Mouse (Mus musculus) urinary bladder, postnatal 0 days (tissue): Measurements from ENCODE around the gene Esyt1. TPM values are rescaled to one million over a fixed set of nuclear protein-coding genes. Genes with fewer than 3 reads are reported as not detected.

ENCODE experiments used
- microRNA-seq: library from miRNA; unstranded; fragments of <30 nt; microRNA quantifications from one replicate; pipeline ENCODE4, GENCODE M21; 2016
- polyA plus RNA-seq: library from polyadenylated mRNA; unstranded; fragments of >200 nt; fragmentation: Nextera tagmentation; extraction: Ambion mirVana; gene quantifications from 2 replicates; pipeline ENCODE4 v1.2.1, GENCODE M21; 2015

The Esyt1 gene
- 35.3 and 39.3 TPM in 2 replicates for polyA plus RNA-seq

GRCm38 (mm10) chr10:128525671-128526308 is at the start of gene Esyt1:
Gene Esyt1, minus strand, starts transcription at chr10:128525871.

GRCm38 (mm10) chr10:128565788-128566531 is 40.3 kb upstream of the Esyt1 start, which contains the start of gene Pa2g4:
Gene Pa2g4, minus strand, starts transcription at chr10:128565987.

GRCm38 (mm10) chr10:128548947-128549681 is 23.4 kb upstream of the Esyt1 start, which contains the start of gene Rpl41:
Gene Rpl41, minus strand, starts transcription at chr10:128549305.

GRCm38 (mm10) chr10:128547361-128548032 is 21.8 kb upstream of the Esyt1 start, which contains the start of gene Zc3h10:
Gene Zc3h10, minus strand, starts transcription at chr10:128547774.

GRCm38 (mm10) chr10:128498590-128498989 is 27.1 kb downstream of the Esyt1 start, which contains the start of gene Myl6b:
Gene Myl6b, minus strand, starts transcription at chr10:128498685.

GRCm38 (mm10) chr10:128493695-128494666 is 31.7 kb downstream of the Esyt1 start, which contains the start of gene Myl6:
Gene Myl6, minus strand, starts transcription at chr10:128494145.

Small RNA genes lying within 50 kb of the gene (microRNA-seq; reads per million reads assigned to microRNA genes)
- gene Gm47275: not detected
- gene Mir6916: not detected

Other genes starting within 250 kb of the Esyt1 start
- not detected in 2 replicates for gene Il23a, start 227.1 kb downstream of the Esyt1 start, polyA plus RNA-seq
- 11.6 and 12.1 TPM in 2 replicates for gene Pan2, start 222.5 kb downstream of the Esyt1 start, polyA plus RNA-seq
- gene Cnpy2, start 203.4 kb downstream of the Esyt1 start, polyA plus RNA-seq: 170 and 182 TPM in 2 replicates
- gene Cs, start 188.1 kb downstream of the Esyt1 start, polyA plus RNA-seq: 150 and 164 TPM in 2 replicates
- gene Coq10a, start 156.9 kb downstream of the Esyt1 start, polyA plus RNA-seq: 16.9 TPM in 2 replicates
- gene Ankrd52, start 148.8 kb downstream of the Esyt1 start, polyA plus RNA-seq: 6.7 and 7.2 TPM in 2 replicates
- 0.06 TPM in 1 of 2 replicates, not detected in the other for gene Slc39a5, start 124.6 kb downstream of the Esyt1 start, polyA plus RNA-seq
- gene Nabp2, start 114.4 kb downstream of the Esyt1 start, polyA plus RNA-seq: 51.6 and 55.2 TPM in 2 replicates
- 26.1 and 26.5 TPM in 2 replicates for gene Rnf41, start 114.2 kb downstream of the Esyt1 start, polyA plus RNA-seq
- gene Smarcc2, start 66.6 kb downstream of the Esyt1 start, polyA plus RNA-seq: 25.9 and 32.1 TPM in 2 replicates
- gene Myl6, start 31.7 kb downstream of the Esyt1 start, polyA plus RNA-seq: 9,114 and 9,500 TPM in 2 replicates
- gene Myl6b, start 27.2 kb downstream of the Esyt1 start, polyA plus RNA-seq: 3.1 and 3.2 TPM in 2 replicates
- 6.9 and 8.0 TPM in 2 replicates for gene Zc3h10, start 21.9 kb upstream of the Esyt1 start, polyA plus RNA-seq
- 3,278 and 3,571 TPM in 2 replicates for gene Rpl41, start 23.4 kb upstream of the Esyt1 start, polyA plus RNA-seq
- gene Pa2g4, start 40.1 kb upstream of the Esyt1 start, polyA plus RNA-seq: 97.3 and 100 TPM in 2 replicates
- gene Erbb3, start 63.8 kb upstream of the Esyt1 start, polyA plus RNA-seq: 6.5 and 7.6 TPM in 2 replicates
- 632 and 654 TPM in 2 replicates for gene Rps26, start 100.9 kb upstream of the Esyt1 start, polyA plus RNA-seq
- gene Ikzf4, start 120.1 kb upstream of the Esyt1 start, polyA plus RNA-seq: 1.4 and 2.5 TPM in 2 replicates
- 17.7 and 18.5 TPM in 2 replicates for gene Suox, start 148.2 kb upstream of the Esyt1 start, polyA plus RNA-seq
- gene Rab5b, start 170.4 kb upstream of the Esyt1 start, polyA plus RNA-seq: 64.6 and 72.6 TPM in 2 replicates
- 1.1 and 1.2 TPM in 2 replicates for gene Pmel, start 178.3 kb upstream of the Esyt1 start, polyA plus RNA-seq
- gene Cdk2, start 179.2 kb upstream of the Esyt1 start, polyA plus RNA-seq: 29.6 and 35.8 TPM in 2 replicates
- gene Dgka, start 219.0 kb upstream of the Esyt1 start, polyA plus RNA-seq: 18.1 and 19.7 TPM in 2 replicates
- gene Pym1, start 222.0 kb upstream of the Esyt1 start, polyA plus RNA-seq: 21.9 and 23.7 TPM in 2 replicates